Mouse (Mus musculus) lung, postnatal 0 days (tissue): ENCODE data around the gene Hes7.

Source experiments
- CTCF ChIP-seq: IDR thresholded peaks from 2 replicates; pipeline ENCODE4 v1.5.1; 2016; ENCODE audit warnings: antibody characterized with exemption, mild to moderate bottlenecking
- EP300 ChIP-seq: IDR thresholded peaks from 2 replicates; pipeline ENCODE4 v1.6.1; 2016; ENCODE audit warnings: antibody characterized with exemption, mild to moderate bottlenecking, control low read depth

- TF ChIP-seq EP300 (no peak), CTCF (no peak)
Observed at GRCm38 (mm10) chr11:69078041-69078440, 42.2 kb upstream of the Hes7 start.
